Mouse (Mus musculus): ENCODE data around the gene Msx2.

GRCm38 (mm10) chr13:53470437-53471151 is 2.3 kb downstream of the Msx2 start:
- TF ChIP-seq CTCF (IDR thresholded peaks at IDR 0.05; ENCODE audit: low read depth) = no peak
- no peak for TF ChIP-seq EP300 (IDR thresholded peaks at IDR 0.05; ENCODE audit: low read depth)
